Mouse (Mus musculus) neural tube, embryonic 11.5 days (tissue): ENCODE measurements at regions not wholly inside any gene's neighbourhood (a gene's known extent, or its start where the extent isn't known, plus 50 kb on each side); places are given as distances from the start of the nearest gene placed in this dataset.

Source experiments
- ATAC-seq: fragments of 200-750 bp; cut with Nextera tagmentation; 2 replicates; pipeline ENCODE4 v1.8.0; 2017; ENCODE audit warnings: moderate number of reproducible peaks, mild to moderate bottlenecking, moderate TSS enrichment, moderate library complexity; ENCODE audit not compliant: insufficient read depth, low FRiP score, low TSS enrichment
- DNase-seq: peaks from one replicate; pipeline ENCODE4 v3.0.0-alpha.2; 2015; ENCODE audit warnings: low spot score
- H3K27ac ChIP-seq: fragments of 300-500 bp; sonication (generic); 2 replicates; pipeline ENCODE4 v1.5.1; 2014; ENCODE audit warnings: low read depth, mild to moderate bottlenecking, low read length
- H3K27me3 ChIP-seq: fragments of 300-500 bp; sonication (generic); 2 replicates; pipeline ENCODE4 v1.6.1; 2014; ENCODE audit warnings: mild to moderate bottlenecking, low read length, mixed read lengths; ENCODE audit not compliant: control insufficient read depth, insufficient read depth
- H3K36me3 ChIP-seq: fragments of 300-500 bp; sonication (generic); 2 replicates; pipeline ENCODE4 v1.6.1; 2014; ENCODE audit warnings: mild to moderate bottlenecking, low read length, moderate library complexity, mixed read lengths; ENCODE audit not compliant: control insufficient read depth, insufficient read depth
- H3K4me1 ChIP-seq: fragments of 300-500 bp; sonication (generic); 2 replicates; pipeline ENCODE4 v1.6.1; 2014; ENCODE audit warnings: low read length, mixed read lengths; ENCODE audit not compliant: control insufficient read depth, insufficient read depth
- H3K4me2 ChIP-seq: fragments of 300-500 bp; sonication (generic); 2 replicates; pipeline ENCODE4 v1.6.1; 2014; ENCODE audit warnings: low read depth, mild to moderate bottlenecking, moderate library complexity
- H3K4me3 ChIP-seq: fragments of 300-500 bp; sonication (generic); 2 replicates; pipeline ENCODE4 v1.5.1; 2014; ENCODE audit warnings: low read depth, low read length
- H3K9ac ChIP-seq: fragments of 300-500 bp; sonication (generic); 2 replicates; pipeline ENCODE4 v1.6.1; 2014; ENCODE audit warnings: mild to moderate bottlenecking, low read length
- H3K9me3 ChIP-seq: fragments of 300-500 bp; sonication (generic); 2 replicates; pipeline ENCODE4 v1.6.1; 2016; ENCODE audit warnings: low read length; ENCODE audit not compliant: control insufficient read depth
- WGBS: fragments of 180-500 bp; shearing (Covaris S2); extraction: QIAGEN DNeasy Blood & Tissue Kit; methylation state at CpG from one replicate; pipeline ENCODE4 v1.1.7; 2014; 5-methylcytosine and 5-hydroxymethylcytosine counted together

DNA sequence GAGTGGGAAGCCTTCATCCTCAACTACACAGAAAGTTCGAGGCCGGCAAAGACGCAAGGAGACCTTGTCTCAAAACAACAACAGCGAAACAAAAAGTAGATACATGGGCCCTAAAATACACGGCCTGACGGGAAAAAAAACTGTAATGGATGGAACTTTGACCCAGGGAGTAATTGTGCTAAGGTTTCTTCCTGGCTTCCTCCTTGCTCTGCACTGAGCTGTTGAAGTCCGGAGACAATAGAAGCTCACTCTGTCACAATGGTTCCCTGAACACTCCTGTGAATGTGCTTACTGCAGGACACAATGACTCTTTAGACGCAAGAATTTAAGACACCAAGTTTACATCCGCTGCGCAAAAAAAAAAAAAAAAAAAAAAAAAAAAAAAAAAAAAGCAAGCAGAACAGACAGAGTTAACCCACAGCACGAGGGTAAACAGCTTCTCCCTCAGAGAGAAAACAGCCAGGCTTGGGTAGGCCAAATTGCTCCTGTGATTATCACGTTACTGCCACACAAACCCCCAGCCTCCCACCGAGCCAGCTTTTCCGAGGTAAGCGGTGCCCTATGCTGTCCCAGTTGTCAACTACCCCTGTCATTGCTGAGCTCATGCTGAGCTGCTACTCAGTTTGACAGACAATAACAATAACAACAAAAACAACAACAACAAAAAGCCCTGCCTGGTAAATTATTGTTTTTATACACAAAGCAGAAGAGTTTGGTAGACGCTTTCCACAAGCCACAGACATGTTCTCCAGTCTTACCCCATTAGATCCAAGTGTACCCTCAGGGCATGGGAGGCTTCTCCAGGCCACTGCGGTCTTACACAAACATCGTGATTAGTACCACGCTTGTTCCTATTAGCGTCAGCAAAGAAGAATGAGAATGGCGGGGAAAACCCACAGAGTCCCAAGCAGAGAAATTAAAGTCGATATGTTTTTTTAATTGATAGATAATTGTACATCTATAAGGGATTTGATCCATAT lies 77.7 kb upstream of the Jarid2 start:
- Histone ChIP-seq H3K4me1 (0 out of 2 replicates have a peak, but pooled peaks cover 5% of the 10 kb centered on the region), H3K9me3 (no peaks in the 10 kb centered on the region), H3K4me2 (no peak overlapping the region), H3K9ac (no peak overlapping the region), H3K36me3 (no peaks in the 10 kb centered on the region), H3K27me3 (no peaks in the 10 kb centered on the region), H3K4me3 (no peak overlapping the region), H3K27ac (no peak overlapping the region)
- 12% methylated on average over 22 of the region's 22 CpGs for WGBS
- ATAC-seq (no peak), DNase-seq (no peak)

DNA sequence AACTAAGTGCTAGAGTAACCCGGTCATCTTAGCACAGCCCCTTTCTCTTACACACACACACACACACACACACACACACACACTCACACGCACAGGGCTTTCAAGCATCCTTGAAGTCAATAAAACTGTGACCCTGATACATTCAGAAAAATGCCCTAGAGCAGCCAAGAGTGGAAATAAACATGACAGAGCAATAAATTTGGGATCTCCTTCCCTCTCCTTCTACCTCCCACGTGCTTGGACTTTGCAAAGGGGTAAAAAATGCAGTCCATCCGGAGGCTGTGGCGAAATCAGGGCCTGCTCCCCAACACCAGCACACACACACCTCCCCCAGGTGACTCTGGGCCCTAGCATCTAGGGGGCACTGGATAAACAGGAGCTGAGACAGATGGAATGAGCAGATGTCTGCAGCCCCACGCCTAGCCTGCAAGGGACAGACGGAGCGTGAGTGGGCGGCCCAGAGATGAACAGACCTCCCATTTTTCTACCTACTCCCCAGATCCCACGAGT lies 71.3 kb upstream of the Jarid2 start:
- no peaks in the 10 kb centered on the region for H3K27me3 ChIP-seq
- no peak overlapping the region for H3K4me3 ChIP-seq
- no peak for DNase-seq
- no peak for ATAC-seq
- WGBS: 47% methylated on average over 10 of the region's 10 CpGs
- H3K36me3 ChIP-seq: no peaks in the 10 kb centered on the region
- H3K27ac ChIP-seq: no peak overlapping the region
- no peaks in the 10 kb centered on the region for H3K9me3 ChIP-seq
- H3K9ac ChIP-seq: no peak overlapping the region
- no peaks in the 10 kb centered on the region for H3K4me1 ChIP-seq
- no peak overlapping the region for H3K4me2 ChIP-seq

DNA sequence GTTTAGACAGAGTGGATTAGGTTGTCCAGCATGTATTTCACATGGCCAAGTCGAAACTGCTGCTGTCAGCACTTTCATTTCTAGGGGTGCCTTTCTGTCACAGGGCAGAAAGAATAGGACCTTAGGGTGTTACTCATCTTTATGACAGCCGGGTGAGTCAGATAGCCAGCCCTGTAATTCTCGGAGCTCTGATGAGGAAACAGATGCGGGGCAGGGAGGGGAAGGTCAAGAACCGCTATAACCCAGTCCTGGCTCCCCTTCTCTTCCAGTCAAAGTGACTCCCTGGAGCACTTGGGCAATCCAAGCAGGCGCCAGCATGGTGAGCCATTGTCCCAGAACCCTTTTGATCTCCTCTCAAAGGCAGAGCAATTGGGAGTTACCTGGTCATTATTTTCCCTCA lies 69.4 kb upstream of the Jarid2 start:
- no peak for ATAC-seq
- Histone ChIP-seq H3K4me3 (no peak overlapping the region), H3K27me3 (no peaks in the 10 kb centered on the region), H3K9me3 (no peaks in the 10 kb centered on the region), H3K4me2 (no peak overlapping the region), H3K9ac (no peak overlapping the region), H3K27ac (no peak overlapping the region), H3K36me3 (no peaks in the 10 kb centered on the region), H3K4me1 (no peaks in the 10 kb centered on the region)
- no peak for DNase-seq
- whole genome bisulfite sequencing: 38% methylated on average over 6 of the region's 6 CpGs

DNA sequence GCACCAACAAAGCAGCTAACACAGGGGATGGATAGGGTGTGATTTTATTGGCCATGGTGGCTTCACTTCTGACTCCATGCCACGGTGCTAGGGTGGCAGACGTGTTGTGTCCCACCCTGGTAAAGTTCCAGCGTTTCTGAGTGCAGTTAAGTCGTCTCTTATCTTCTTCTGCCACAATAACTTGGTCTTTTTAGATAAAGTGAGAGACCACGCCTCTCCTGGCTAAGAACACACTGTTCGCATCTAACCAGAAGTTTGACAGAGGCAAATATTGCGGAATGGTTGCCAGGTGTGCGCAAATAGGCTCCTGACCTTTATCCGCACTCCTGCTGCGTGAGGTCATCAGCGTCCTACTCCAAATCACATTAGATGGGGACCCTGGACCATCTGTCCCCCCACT lies 66.2 kb upstream of the Jarid2 start:
- no peak for ATAC-seq
- no peak overlapping the region for H3K4me2 ChIP-seq
- no peak overlapping the region for H3K9ac ChIP-seq
- WGBS: 86% methylated on average over 11 of the region's 11 CpGs
- DNase-seq: no peak
- no peaks in the 10 kb centered on the region for H3K9me3 ChIP-seq
- no peak overlapping the region for H3K4me3 ChIP-seq
- H3K4me1 ChIP-seq: no peaks in the 10 kb centered on the region
- H3K27ac ChIP-seq: no peak overlapping the region
- H3K36me3 ChIP-seq: no peaks in the 10 kb centered on the region
- no peaks in the 10 kb centered on the region for H3K27me3 ChIP-seq

DNA sequence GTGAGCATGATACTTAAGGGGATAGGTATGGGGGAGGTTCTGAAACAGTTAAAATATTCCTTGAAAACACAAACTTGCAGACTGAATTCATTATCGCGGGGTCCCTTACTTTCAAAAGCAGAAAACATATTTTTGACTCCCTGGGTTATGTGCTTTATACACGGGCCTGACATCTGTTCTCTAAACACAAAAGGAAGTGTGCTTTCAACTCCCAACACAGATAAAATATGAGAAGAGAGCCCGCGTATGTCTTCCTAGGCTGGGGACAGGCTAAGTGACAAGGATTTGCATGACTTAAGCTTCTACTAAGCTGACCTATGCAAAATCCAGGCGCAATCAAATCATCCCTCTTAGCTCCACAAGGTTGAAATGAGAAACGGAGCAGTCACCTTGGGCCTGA lies 65.5 kb upstream of the Jarid2 start:
- H3K4me2 ChIP-seq: no peak overlapping the region
- ATAC-seq (no peak), DNase-seq (no peak)
- H3K9ac ChIP-seq: no peak overlapping the region
- no peak overlapping the region for H3K27ac ChIP-seq
- no peaks in the 10 kb centered on the region for H3K9me3 ChIP-seq
- 70% methylated on average over 7 of the region's 7 CpGs for WGBS
- no peaks in the 10 kb centered on the region for H3K27me3 ChIP-seq
- no peaks in the 10 kb centered on the region for H3K36me3 ChIP-seq
- H3K4me3 ChIP-seq: no peak overlapping the region
- H3K4me1 ChIP-seq: no peaks in the 10 kb centered on the region

DNA sequence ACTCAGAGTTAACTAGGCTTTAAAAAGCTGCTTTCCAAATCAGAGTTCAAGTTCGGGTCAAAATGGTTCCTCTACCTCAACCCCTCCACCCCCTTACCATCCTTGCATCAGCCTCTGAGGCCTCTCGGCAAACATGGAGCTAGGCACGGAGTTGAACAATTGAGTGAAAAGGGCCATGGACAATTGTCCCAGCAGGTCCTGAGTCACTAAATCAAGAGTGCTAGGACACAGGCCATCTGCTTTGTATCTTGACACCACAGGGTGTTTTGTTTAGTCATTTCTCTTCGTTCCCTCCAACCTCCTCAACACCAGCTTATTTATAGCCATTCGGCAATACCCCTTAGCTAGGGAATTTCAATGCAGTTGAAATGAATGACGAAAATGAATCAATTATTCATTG lies 59.5 kb upstream of the Jarid2 start:
- H3K4me3 ChIP-seq: no peak overlapping the region
- no peak overlapping the region for H3K9ac ChIP-seq
- 32% methylated on average over 6 of the region's 6 CpGs for WGBS
- ATAC-seq: peak; percentile 31; the same call in 1 of the 2 replicates
- H3K27me3 ChIP-seq: peaks cover 5% of the 10 kb centered on the region; the same call in 1 of the 2 replicates
- peak; percentile 48 for DNase-seq
- H3K4me2 ChIP-seq: no peak overlapping the region
- no peaks in the 10 kb centered on the region for H3K9me3 ChIP-seq
- no peak overlapping the region for H3K27ac ChIP-seq
- H3K4me1 ChIP-seq: no peaks in the 10 kb centered on the region
- H3K36me3 ChIP-seq: no peaks in the 10 kb centered on the region

DNA sequence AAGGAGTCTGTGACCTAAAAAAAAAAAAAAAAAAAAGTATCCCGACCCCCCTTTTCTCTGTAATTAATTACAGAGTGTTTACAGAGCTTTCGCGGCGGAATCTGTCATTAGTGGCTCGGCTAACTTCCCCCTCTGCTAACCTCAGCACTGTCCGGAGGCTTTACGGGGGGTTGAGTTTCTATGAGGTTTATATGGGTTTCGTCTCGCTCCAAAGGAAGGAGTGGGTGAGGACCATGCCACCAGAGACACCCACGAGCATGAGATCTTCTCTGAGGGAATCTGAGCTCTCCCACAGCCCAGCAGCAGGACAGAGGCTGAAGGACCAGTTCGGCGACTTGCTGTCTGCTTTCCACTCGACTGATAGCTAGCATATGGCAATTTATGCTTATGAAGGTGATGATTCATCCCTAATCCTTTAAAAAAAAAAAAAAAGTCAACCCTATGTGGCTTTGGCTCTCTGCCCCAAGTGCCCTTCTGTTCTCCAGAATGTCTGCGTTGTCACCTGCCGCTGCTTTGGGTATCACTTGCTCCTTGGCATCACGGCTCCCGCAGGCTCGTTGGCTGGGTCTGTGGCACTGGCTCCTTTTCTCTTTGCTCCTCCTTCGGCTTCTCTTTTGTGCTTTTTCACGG lies 55.8 kb upstream of the Jarid2 start:
- H3K4me2 ChIP-seq: peak overlapping the region; percentile 17; the same call in 1 of the 2 replicates
- no peaks in the 10 kb centered on the region for H3K36me3 ChIP-seq
- ATAC-seq (no peak), DNase-seq (no peak)
- WGBS: 24% methylated on average over 20 of the region's 20 CpGs
- peaks cover 5% of the 10 kb centered on the region; the same call in 1 of the 2 replicates for H3K27me3 ChIP-seq
- H3K27ac ChIP-seq: no peak overlapping the region
- H3K4me3 ChIP-seq: no peak overlapping the region
- no peaks in the 10 kb centered on the region for H3K4me1 ChIP-seq
- H3K9ac ChIP-seq: no peak overlapping the region
- H3K9me3 ChIP-seq: no peaks in the 10 kb centered on the region

DNA sequence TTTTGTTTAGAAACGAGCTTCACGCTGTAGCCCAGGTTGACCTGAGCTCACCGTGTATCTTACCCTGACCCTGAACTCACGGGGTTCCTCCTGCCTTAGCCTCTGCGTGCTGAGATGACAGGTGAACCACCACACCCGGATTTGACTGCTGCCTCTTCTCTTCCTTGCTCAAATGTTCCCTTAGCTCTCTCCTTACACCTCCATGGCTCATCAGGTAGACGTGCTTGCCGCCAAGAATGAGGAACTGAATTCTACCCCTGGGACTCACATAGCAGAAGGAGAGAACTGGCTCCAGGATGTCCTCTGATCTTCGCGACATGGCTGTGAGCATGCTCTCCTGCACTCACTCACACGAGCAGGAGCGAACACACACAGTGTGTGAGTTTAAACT lies 55.3 kb upstream of the Jarid2 start:
- no peak for DNase-seq
- Histone ChIP-seq H3K4me3 (no peak overlapping the region), H3K27ac (no peak overlapping the region), H3K9me3 (no peaks in the 10 kb centered on the region), H3K27me3 (peaks cover 5% of the 10 kb centered on the region; the same call in 1 of the 2 replicates), H3K9ac (no peak overlapping the region), H3K4me2 (no peak overlapping the region), H3K4me1 (no peaks in the 10 kb centered on the region), H3K36me3 (no peaks in the 10 kb centered on the region)
- no peak for ATAC-seq
- 31% methylated on average over 12 of the region's 12 CpGs for WGBS
